In the genomic region with DNA sequence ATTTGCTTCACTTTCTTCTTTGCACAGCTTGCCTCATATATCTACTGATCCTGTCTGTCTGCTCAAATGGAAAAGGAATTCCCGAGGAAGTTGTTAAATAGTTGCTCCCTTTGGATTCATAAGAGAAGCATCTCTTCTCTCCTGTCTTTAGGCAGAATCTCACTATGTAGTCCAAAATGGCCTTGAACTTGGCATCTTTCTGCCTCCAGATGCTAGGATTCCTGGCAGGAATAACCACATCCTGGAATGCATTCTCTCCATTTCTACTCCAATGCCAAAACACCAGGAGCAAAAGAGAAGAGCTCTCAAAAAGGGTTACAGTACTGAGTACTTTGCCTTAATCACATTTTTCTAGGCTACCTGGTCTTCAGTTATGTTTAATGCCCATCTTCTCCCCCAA, we compare ENCODE assay signal across 27 mouse cellular contexts. TPM values are rescaled to one million over a fixed set of nuclear protein-coding genes. Genes with fewer than 3 reads are reported as not detected.
A peak's percentile ranks its signal among the peaks of the same experiment; 100 is the strongest.
DNase-seq lines count a peak whose midpoint lies in the region; ATAC-seq and TF ChIP-seq lines count a peak whose summit lies in the region.
"Had no signal": no experiment of that assay in that cellular context is flagged by ENCODE, and none has a peak within 500 bp of the region (broad histone marks: within the 10 kb centered on the region; RNA-seq: fewer than 3 reads in every experiment).

No protein-coding gene starts in this region.

- no peak for ATAC-seq in heart, postnatal 0 days (ENCODE audit: insufficient read depth, low read depth)
- no peak for ATAC-seq in midbrain, postnatal 0 days (ENCODE audit: low FRiP score)
- no peak for ATAC-seq in midbrain, embryonic 14.5 days (ENCODE audit: low FRiP score, low TSS enrichment)
- ATAC-seq: forebrain, embryonic 14.5 days; forebrain, postnatal 0 days; hindbrain, postnatal 0 days; inflammation-experienced regulatory T-cells, adult 6 months; intestine, embryonic 16.5 days had no signal

- no peak overlapping the region for H3K9ac ChIP-seq in heart, postnatal 0 days (replicated peaks; ENCODE audit: low read depth, low read length)
- no peak overlapping the region for H3K9ac ChIP-seq in midbrain, postnatal 0 days (replicated peaks; ENCODE audit: low read length, poor library complexity, severe bottlenecking)
- H3K9ac ChIP-seq in midbrain, embryonic 14.5 days (replicated peaks; ENCODE audit: low read length): no peak overlapping the region
- H3K9ac ChIP-seq: embryonic facial prominence, embryonic 12.5 days; embryonic facial prominence, embryonic 15.5 days; forebrain, postnatal 0 days; heart, embryonic 12.5 days; heart, embryonic 15.5 days; hindbrain, embryonic 14.5 days had no signal

- H3K4me3 ChIP-seq in heart, postnatal 0 days (ENCODE audit: low read depth, low read length): no peak overlapping the region
- no peak overlapping the region for H3K4me3 ChIP-seq in heart, embryonic 10.5 days
- H3K4me3 ChIP-seq in midbrain, postnatal 0 days (ENCODE audit: low read depth, low read length): no peak overlapping the region
- H3K4me3 ChIP-seq in midbrain, embryonic 14.5 days (replicated peaks; ENCODE audit: low read depth, low read length): no peak overlapping the region
- no peak overlapping the region for H3K4me3 ChIP-seq in cerebellum, adult 2 months (replicated peaks; ENCODE audit: insufficient read depth, low read depth, low read length)
- H3K4me3 ChIP-seq: embryonic facial prominence, embryonic 12.5 days; embryonic facial prominence, embryonic 15.5 days; heart, embryonic 12.5 days; heart, embryonic 15.5 days had no signal

- H3K4me2 ChIP-seq in heart, postnatal 0 days (ENCODE audit: low read depth, low read length): no peak overlapping the region
- H3K4me2 ChIP-seq in midbrain, postnatal 0 days (ENCODE audit: low read depth, low read length, poor library complexity, severe bottlenecking): no peak overlapping the region
- no peak overlapping the region for H3K4me2 ChIP-seq in midbrain, embryonic 14.5 days (ENCODE audit: low read length)
- H3K4me2 ChIP-seq: embryonic facial prominence, embryonic 12.5 days; embryonic facial prominence, embryonic 15.5 days; heart, embryonic 12.5 days; heart, embryonic 15.5 days; hindbrain, embryonic 14.5 days had no signal

- 0 out of 2 replicates have a peak overlapping the region, but pooled peaks have one; percentile 11 for H3K27ac ChIP-seq in heart, postnatal 0 days (ENCODE audit: low read depth)
- no peak overlapping the region for H3K27ac ChIP-seq in heart, embryonic 10.5 days
- no peak overlapping the region for H3K27ac ChIP-seq in midbrain, postnatal 0 days (ENCODE audit: low read depth, low read length)
- H3K27ac ChIP-seq in midbrain, embryonic 14.5 days (replicated peaks; ENCODE audit: low read depth, low read length): no peak overlapping the region
- no peak overlapping the region for H3K27ac ChIP-seq in cerebellum, adult 2 months (ENCODE audit: insufficient read depth, low read length)
- H3K27ac ChIP-seq: embryonic facial prominence, embryonic 12.5 days; embryonic facial prominence, embryonic 15.5 days; heart, embryonic 15.5 days; hindbrain, embryonic 14.5 days; hindbrain, postnatal 0 days had no signal

- no peak for DNase-seq in heart, postnatal 0 days (ENCODE audit: low spot score)
- DNase-seq in heart, embryonic 10.5 days (ENCODE audit: low spot score): no peak
- peak; percentile 6 for DNase-seq in midbrain, postnatal 0 days (ENCODE audit: low spot score)
- DNase-seq in midbrain, embryonic 14.5 days: no peak
- DNase-seq in NIH3T3 (ENCODE audit: low read depth): peak; percentile 47
- DNase-seq in cerebellum, adult 9-10 months: no peak
- DNase-seq in cerebellum, adult 2 months: no peak
- DNase-seq: adrenal gland, adult 2 months; adrenal gland, postnatal 14 days; cerebellum, adult 11-12 months; cerebellum, adult 9-11 months; cerebellum, postnatal 25 days; forebrain, postnatal 0 days; gastrocnemius, postnatal 14 days; heart, adult 11 months; heart, postnatal 14 days; heart, postnatal 4 days had no signal

- no peak for TF ChIP-seq POLR2A in cerebellum, adult 2 months (IDR thresholded peaks at IDR 0.05; ENCODE audit: borderline replicate concordance, insufficient read depth, low read length)

- H3K27me3 ChIP-seq in heart, postnatal 0 days (ENCODE audit: control insufficient read depth, insufficient read depth, low read length): no peaks in the 10 kb centered on the region
- H3K27me3 ChIP-seq in heart, embryonic 10.5 days (ENCODE audit: insufficient read depth, poor library complexity, severe bottlenecking): no peaks in the 10 kb centered on the region
- H3K27me3 ChIP-seq in midbrain, postnatal 0 days (ENCODE audit: insufficient read depth, low read length): no peaks in the 10 kb centered on the region
- no peaks in the 10 kb centered on the region for H3K27me3 ChIP-seq in midbrain, embryonic 14.5 days (ENCODE audit: control insufficient read depth, insufficient read depth, low read length)
- no peaks in the 10 kb centered on the region for H3K27me3 ChIP-seq in cerebellum, adult 2 months (ENCODE audit: control insufficient read depth, insufficient read depth, low read length)
- H3K27me3 ChIP-seq: embryonic facial prominence, embryonic 12.5 days; embryonic facial prominence, embryonic 15.5 days; heart, embryonic 12.5 days; heart, embryonic 15.5 days had no signal

- WGBS in heart, postnatal 0 days: 46% methylated on average over 1 of the region's 1 CpGs
- 75% methylated on average over 1 of the region's 1 CpGs for WGBS in heart, embryonic 10.5 days
- WGBS in midbrain, postnatal 0 days: 81% methylated on average over 1 of the region's 1 CpGs
- WGBS in midbrain, embryonic 14.5 days: 89% methylated on average over 1 of the region's 1 CpGs
- WGBS in cerebellum, adult 2 months: 9% methylated on average over 1 of the region's 1 CpGs

- H3K9me3 ChIP-seq in heart, postnatal 0 days (replicated peaks; ENCODE audit: control insufficient read depth, low read length): peaks cover 7% of the 10 kb centered on the region; the same call in 1 of the 2 replicates
- no peaks in the 10 kb centered on the region for H3K9me3 ChIP-seq in heart, embryonic 10.5 days
- no peaks in the 10 kb centered on the region for H3K9me3 ChIP-seq in midbrain, postnatal 0 days (ENCODE audit: low read length)
- H3K9me3 ChIP-seq in midbrain, embryonic 14.5 days (ENCODE audit: control insufficient read depth, low read length): peaks cover 10% of the 10 kb centered on the region; the same call in 1 of the 2 replicates
- H3K9me3 ChIP-seq: embryonic facial prominence, embryonic 12.5 days; heart, embryonic 15.5 days had no signal

- H3K36me3 ChIP-seq in heart, postnatal 0 days (replicated peaks; ENCODE audit: control insufficient read depth, insufficient read depth, low read length): no peaks in the 10 kb centered on the region
- peaks cover 5% of the 10 kb centered on the region; the same call in 1 of the 2 replicates for H3K36me3 ChIP-seq in heart, embryonic 10.5 days
- no peaks in the 10 kb centered on the region for H3K36me3 ChIP-seq in midbrain, postnatal 0 days (ENCODE audit: insufficient read depth, low read length)
- H3K36me3 ChIP-seq in midbrain, embryonic 14.5 days (ENCODE audit: control insufficient read depth, insufficient read depth, low read length): no peaks in the 10 kb centered on the region
- H3K36me3 ChIP-seq: embryonic facial prominence, embryonic 15.5 days; heart, embryonic 15.5 days had no signal

- peaks cover 24% of the 10 kb centered on the region for H3K4me1 ChIP-seq in heart, postnatal 0 days (ENCODE audit: control insufficient read depth, insufficient read depth)
- H3K4me1 ChIP-seq in heart, embryonic 10.5 days: peaks cover 5% of the 10 kb centered on the region; the same call in 1 of the 2 replicates
- no peaks in the 10 kb centered on the region for H3K4me1 ChIP-seq in midbrain, postnatal 0 days (ENCODE audit: insufficient read depth, low read length)
- H3K4me1 ChIP-seq in midbrain, embryonic 14.5 days (ENCODE audit: control insufficient read depth, insufficient read depth, low read length): no peaks in the 10 kb centered on the region
- H3K4me1 ChIP-seq in cerebellum, adult 2 months (ENCODE audit: control insufficient read depth, insufficient read depth, low read length): peaks cover 5% of the 10 kb centered on the region
- H3K4me1 ChIP-seq: embryonic facial prominence, embryonic 12.5 days had no signal

- no peak for TF ChIP-seq CTCF in heart, postnatal 0 days (IDR thresholded peaks at IDR 0.05; ENCODE audit: low read depth)
- TF ChIP-seq CTCF in midbrain, postnatal 0 days (IDR thresholded peaks at IDR 0.05): no peak
- no peak for TF ChIP-seq CTCF in cerebellum, adult 2 months (IDR thresholded peaks at IDR 0.05; ENCODE audit: borderline replicate concordance, insufficient read depth, low read depth, low read length)

- TF ChIP-seq EP300 in heart, postnatal 0 days (IDR thresholded peaks at IDR 0.05; ENCODE audit: low read depth): no peak

RNA-seq across cellular contexts. Expression of a gene that starts 14.6 kb away (rescaled TPM):
- total RNA-seq in heart, postnatal 0 days (2014; rRNA removed; ENCODE audit: low replicate concordance): 25.0 and 37.9 TPM in 2 replicates
- 58.8 and 63.9 TPM in 2 replicates for polyA plus RNA-seq in heart, postnatal 0 days (2015; fragmentation: Nextera tagmentation; extraction: Ambion mirVana)
- polyA plus RNA-seq in heart, embryonic 10.5 days (2016; fragmentation: Nextera tagmentation; extraction: Ambion mirVana): 50.3 and 61.2 TPM in 2 replicates
- 14.8 and 16.9 TPM in 2 replicates for total RNA-seq in midbrain, postnatal 0 days (2014; rRNA removed)
- 41.3 and 45.6 TPM in 2 replicates for polyA plus RNA-seq in midbrain, postnatal 0 days (2015; fragmentation: Nextera tagmentation; extraction: Ambion mirVana)
- polyA plus RNA-seq in midbrain, embryonic 14.5 days (2014; fragmentation: Nextera tagmentation; extraction: Ambion mirVana): 61.9 and 69.3 TPM in 2 replicates
- 50.8 and 53.3 TPM in 2 replicates for polyA plus RNA-seq in cerebellum, adult 2 months (2012; rRNA removed)

RNA-seq across cellular contexts. Expression of a gene that starts 39.6 kb away (rescaled TPM):
- 16.1 and 19.7 TPM in 2 replicates for total RNA-seq in heart, postnatal 0 days (2014; rRNA removed; ENCODE audit: low replicate concordance)
- 11.3 and 12.0 TPM in 2 replicates for polyA plus RNA-seq in heart, postnatal 0 days (2015; fragmentation: Nextera tagmentation; extraction: Ambion mirVana)
- polyA plus RNA-seq in heart, embryonic 10.5 days (2016; fragmentation: Nextera tagmentation; extraction: Ambion mirVana): 9.0 and 11.0 TPM in 2 replicates
- 20.1 and 24.8 TPM in 2 replicates for total RNA-seq in midbrain, postnatal 0 days (2014; rRNA removed)
- 16.7 and 22.1 TPM in 2 replicates for polyA plus RNA-seq in midbrain, postnatal 0 days (2015; fragmentation: Nextera tagmentation; extraction: Ambion mirVana)
- 16.9 and 18.5 TPM in 2 replicates for polyA plus RNA-seq in midbrain, embryonic 14.5 days (2014; fragmentation: Nextera tagmentation; extraction: Ambion mirVana)
- 39.1 and 40.2 TPM in 2 replicates for polyA plus RNA-seq in cerebellum, adult 2 months (2012; rRNA removed)
- total RNA-seq: common myeloid progenitor, adult 5-6 weeks had no signal

RNA-seq across cellular contexts. Expression of a gene that starts 44.7 kb away (rescaled TPM):
- total RNA-seq in heart, postnatal 0 days (2014; rRNA removed; ENCODE audit: low replicate concordance): 1.4 and 3.7 TPM in 2 replicates
- 0.84 and 1.7 TPM in 2 replicates for polyA plus RNA-seq in heart, postnatal 0 days (2015; fragmentation: Nextera tagmentation; extraction: Ambion mirVana)
- polyA plus RNA-seq in heart, embryonic 10.5 days (2016; fragmentation: Nextera tagmentation; extraction: Ambion mirVana): 1.2 and 1.4 TPM in 2 replicates
- total RNA-seq in midbrain, postnatal 0 days (2014; rRNA removed): 1.7 and 2.5 TPM in 2 replicates
- 0.99 and 1.1 TPM in 2 replicates for polyA plus RNA-seq in midbrain, postnatal 0 days (2015; fragmentation: Nextera tagmentation; extraction: Ambion mirVana)
- 0.63 and 0.99 TPM in 2 replicates for polyA plus RNA-seq in midbrain, embryonic 14.5 days (2014; fragmentation: Nextera tagmentation; extraction: Ambion mirVana)
- polyA plus RNA-seq in cerebellum, adult 2 months (2012; rRNA removed): 76.5 and 79.5 TPM in 2 replicates

Comparison
In these comparisons a context has a peak if more than half of its experiments do, and no peak if none do; other contexts are left out.
1. DNase-seq: peak in midbrain, postnatal 0 days (single experiment) and NIH3T3 (single experiment); none in heart, postnatal 0 days (single experiment), heart, embryonic 10.5 days (single experiment), midbrain, embryonic 14.5 days (single experiment), cerebellum, adult 9-10 months (single experiment) and cerebellum, adult 2 months (0 of 2).
2. RNA of a gene that starts 44.7 kb away (polyA plus RNA-seq): 76.5 to 79.5 TPM in cerebellum, adult 2 months; 0.84 to 1.7 TPM in heart, postnatal 0 days, 1.2 to 1.4 TPM in heart, embryonic 10.5 days, 0.99 to 1.1 TPM in midbrain, postnatal 0 days and 0.63 to 0.99 TPM in midbrain, embryonic 14.5 days; every median in the first group is over 10 times any median in the second.